Mouse (Mus musculus): ENCODE measurements around the gene Rnf115. TPM values are rescaled to one million over a fixed set of nuclear protein-coding genes. Genes with fewer than 3 reads are reported as not detected.

Rnf115 gene
- polyA plus RNA-seq, 1 experiment from 2014 or later: 57.2 TPM

GRCm38 (mm10) chr3:96825261-96825660 lies 97.8 kb downstream of the Rnf115 start:
- no peaks in the 10 kb centered on the region for H3K27me3 ChIP-seq
- H3K9me3 ChIP-seq (replicated peaks): no peaks in the 10 kb centered on the region
- WGBS: 33% methylated on average over 11 of the region's 11 CpGs
- H3K4me3 ChIP-seq (replicated peaks): no peak overlapping the region
- no peaks in the 10 kb centered on the region for H3K36me3 ChIP-seq
- no peak overlapping the region for H3K4me2 ChIP-seq
- no peak overlapping the region for H3K27ac ChIP-seq
- ATAC-seq (replicated peaks; ENCODE audit: low FRiP score): no peak
- H3K9ac ChIP-seq: no peak overlapping the region
- peaks cover 12% of the 10 kb centered on the region for H3K4me1 ChIP-seq

- Histone ChIP-seq H3K4me1 (peaks cover 16% of the 10 kb centered on the region), H3K4me2 (no peak overlapping the region), H3K36me3 (no peaks in the 10 kb centered on the region), H3K4me3 (replicated peaks) (no peak overlapping the region), H3K27ac (0 out of 2 replicates have a peak overlapping the region, but pooled peaks have one; percentile 61), H3K27me3 (no peaks in the 10 kb centered on the region), H3K9ac (no peak overlapping the region), H3K9me3 (replicated peaks) (no peaks in the 10 kb centered on the region)
- ATAC-seq (replicated peaks; ENCODE audit: low FRiP score): no peak
- WGBS: 43% methylated on average over 15 of the region's 15 CpGs
These were observed 100.9 kb downstream of the Rnf115 start for GRCm38 (mm10) chr3:96828308-96828864.

DNA sequence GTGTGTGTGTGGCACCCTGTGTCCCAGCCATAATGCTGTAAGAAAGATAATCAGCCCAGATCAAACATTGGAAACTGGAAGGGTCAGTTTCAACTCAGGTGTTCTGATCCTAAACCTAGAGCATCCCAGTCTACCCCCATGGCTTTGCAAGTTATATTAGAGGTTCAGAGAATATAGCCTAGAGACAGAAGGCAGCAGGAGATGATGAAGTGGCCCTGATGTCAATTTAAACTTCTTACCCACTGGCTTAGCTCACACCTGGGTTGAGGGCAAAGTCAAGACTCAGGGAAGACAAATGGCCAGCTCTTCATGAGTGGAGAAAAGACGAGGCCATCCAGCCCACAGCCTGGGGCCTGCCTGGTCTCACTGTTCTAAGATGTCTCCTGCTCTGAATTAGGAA lies 101.5 kb downstream of the Rnf115 start, which contains the start of the genes Pdzk1 and Cd160:
Gene Pdzk1 (plus strand): TSS at position 301 of the 400 bp plus-strand sequence.
Gene Cd160 (minus strand): TSS at position 368 of the 400 bp plus-strand sequence.
- Histone ChIP-seq H3K9me3 (replicated peaks) (no peaks in the 10 kb centered on the region), H3K4me3 (replicated peaks) (peak within 1 kb of the TSS; percentile 18), H3K27ac (peak within 1 kb of the TSS; percentile 61), H3K27me3 (no peaks in the 10 kb centered on the region), H3K36me3 (no peaks in the 10 kb centered on the region), H3K9ac (no peak within 1 kb of the TSS), H3K4me2 (0 out of 2 replicates have a peak within 1 kb of the TSS, but pooled peaks have one; percentile 5), H3K4me1 (peaks cover 14% of the 10 kb centered on the region)
- WGBS: 76% methylated on average over 1 of the region's 1 CpGs
- ATAC-seq (replicated peaks; ENCODE audit: low FRiP score): no peak

GRCm38 (mm10) chr3:96829856-96830255 lies 102.4 kb downstream of the Rnf115 start:
- peaks cover 22% of the 10 kb centered on the region for H3K4me1 ChIP-seq
- ATAC-seq (replicated peaks; ENCODE audit: low FRiP score): peak; percentile 38; the same call in 1 of the 2 replicates
- H3K36me3 ChIP-seq: no peaks in the 10 kb centered on the region
- no peak overlapping the region for H3K9ac ChIP-seq
- H3K27me3 ChIP-seq: no peaks in the 10 kb centered on the region
- WGBS: 76% methylated on average over 10 of the region's 10 CpGs
- H3K4me2 ChIP-seq: no peak overlapping the region
- no peaks in the 10 kb centered on the region for H3K9me3 ChIP-seq (replicated peaks)
- H3K27ac ChIP-seq: peak overlapping the region; percentile 41
- peak overlapping the region; percentile 18 for H3K4me3 ChIP-seq (replicated peaks)

- H3K4me1 ChIP-seq: peaks cover 49% of the 10 kb centered on the region
- H3K9ac ChIP-seq: no peak overlapping the region
- peak overlapping the region; percentile 32; the same call in 1 of the 2 replicates for H3K4me2 ChIP-seq
- peak overlapping the region; percentile 66; the same call in 1 of the 2 replicates for H3K27ac ChIP-seq
- H3K9me3 ChIP-seq (replicated peaks): no peaks in the 10 kb centered on the region
- peak; percentile 61 for ATAC-seq (replicated peaks; ENCODE audit: low FRiP score)
- no peaks in the 10 kb centered on the region for H3K27me3 ChIP-seq
- WGBS: 47% methylated on average over 5 of the region's 5 CpGs
- H3K4me3 ChIP-seq (replicated peaks): peak overlapping the region; percentile 0; the same call in 1 of the 2 replicates
- no peaks in the 10 kb centered on the region for H3K36me3 ChIP-seq
These were observed 105.5 kb downstream of the Rnf115 start for GRCm38 (mm10) chr3:96832930-96833329.

GRCm38 (mm10) chr3:96834587-96835348 lies 107.3 kb downstream of the Rnf115 start:
- H3K27me3 ChIP-seq: no peaks in the 10 kb centered on the region
- H3K4me3 ChIP-seq (replicated peaks): 0 out of 2 replicates have a peak overlapping the region, but pooled peaks have one; percentile 8
- no peak overlapping the region for H3K9ac ChIP-seq
- H3K9me3 ChIP-seq (replicated peaks): no peaks in the 10 kb centered on the region
- 39% methylated on average over 7 of the region's 7 CpGs for WGBS
- H3K4me1 ChIP-seq: peaks cover 49% of the 10 kb centered on the region
- H3K4me2 ChIP-seq: peak overlapping the region; percentile 32
- H3K27ac ChIP-seq: peak overlapping the region; percentile 60
- ATAC-seq (replicated peaks; ENCODE audit: low FRiP score): 0 out of 2 replicates have a peak, but pooled peaks have one; percentile 17
- H3K36me3 ChIP-seq: no peaks in the 10 kb centered on the region

DNA sequence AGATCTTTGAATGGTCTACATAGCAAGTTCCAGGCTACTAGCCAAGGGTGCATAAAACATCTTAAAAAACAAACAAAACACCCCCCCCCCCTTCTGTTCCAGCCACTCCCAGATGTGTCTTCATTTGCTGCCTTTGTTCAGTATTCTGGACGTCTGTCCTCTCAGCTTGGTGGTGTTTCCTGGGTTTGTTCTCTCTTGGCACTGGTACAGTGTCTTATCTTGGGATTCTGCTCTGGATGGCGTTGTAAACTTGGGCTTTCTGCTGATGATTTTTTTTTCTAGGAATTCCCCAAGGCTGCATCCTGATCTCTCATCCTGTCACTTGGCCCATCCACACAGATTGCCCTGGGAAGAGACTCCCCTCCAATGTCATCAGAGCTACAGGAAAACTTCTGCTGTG lies 109.0 kb downstream of the Rnf115 start:
- Histone ChIP-seq H3K36me3 (no peaks in the 10 kb centered on the region), H3K4me1 (peaks cover 54% of the 10 kb centered on the region), H3K27me3 (no peaks in the 10 kb centered on the region), H3K9me3 (replicated peaks) (no peaks in the 10 kb centered on the region), H3K9ac (no peak overlapping the region), H3K4me3 (replicated peaks) (no peak overlapping the region), H3K27ac (peak overlapping the region; percentile 54), H3K4me2 (no peak overlapping the region)
- 35% methylated on average over 2 of the region's 2 CpGs for WGBS
- ATAC-seq (replicated peaks; ENCODE audit: low FRiP score): no peak

DNA sequence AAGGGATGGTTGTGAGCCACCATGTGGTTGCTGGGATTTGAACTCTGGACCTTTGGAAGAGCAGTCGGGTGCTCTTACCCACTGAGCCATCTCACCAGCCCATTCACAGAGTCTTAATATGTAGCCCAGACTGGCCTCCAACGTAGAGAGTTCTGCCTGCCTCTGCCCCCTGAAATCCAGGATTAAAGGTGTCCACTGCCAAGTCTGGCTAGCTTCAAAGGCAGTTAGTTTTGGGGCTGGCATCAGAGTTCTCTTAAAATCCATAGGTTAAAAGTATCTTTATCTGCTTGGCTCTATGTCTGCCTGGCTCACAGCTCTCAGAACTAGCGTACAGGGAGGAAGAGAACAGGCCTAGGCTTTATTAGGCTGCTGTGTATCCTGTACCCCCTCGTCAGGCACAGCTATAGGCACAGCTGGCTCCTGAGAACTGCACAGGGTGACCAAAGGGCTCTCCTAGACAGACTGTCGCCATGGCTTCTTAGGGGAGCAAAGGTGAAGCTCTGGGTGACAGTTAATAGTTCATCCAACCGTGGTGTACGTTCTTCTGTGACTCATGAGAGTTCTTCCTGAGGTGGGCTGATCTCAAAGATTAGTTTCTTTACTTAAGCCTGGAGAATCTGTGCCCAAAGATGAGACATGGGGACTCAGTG lies 111.7 kb downstream of the Rnf115 start:
- Histone ChIP-seq H3K4me1 (peaks cover 47% of the 10 kb centered on the region), H3K27ac (peak overlapping the region; percentile 84), H3K9me3 (replicated peaks) (no peaks in the 10 kb centered on the region), H3K4me3 (replicated peaks) (no peak overlapping the region), H3K9ac (no peak overlapping the region), H3K4me2 (no peak overlapping the region), H3K27me3 (no peaks in the 10 kb centered on the region), H3K36me3 (no peaks in the 10 kb centered on the region)
- peak; percentile 90 for ATAC-seq (replicated peaks; ENCODE audit: low FRiP score)
- WGBS: 53% methylated on average over 7 of the region's 7 CpGs

Other genes starting within 250 kb of the Rnf115 start
- gene Hfe2, start 202.5 kb upstream of the Rnf115 start, polyA plus RNA-seq (2015; fragmentation: Nextera tagmentation; extraction: Ambion mirVana): 1.1 and 1.8 TPM in 2 replicates
- gene Txnip, start 169.7 kb upstream of the Rnf115 start, polyA plus RNA-seq (2015; fragmentation: Nextera tagmentation; extraction: Ambion mirVana): 144 and 153 TPM in 2 replicates
- 2.1 TPM in 2 replicates for gene Gm16253, start 150.7 kb upstream of the Rnf115 start, polyA plus RNA-seq (2015; fragmentation: Nextera tagmentation; extraction: Ambion mirVana)
- 38.1 and 39.8 TPM in 2 replicates for gene Polr3gl, start 133.5 kb upstream of the Rnf115 start, polyA plus RNA-seq (2015; fragmentation: Nextera tagmentation; extraction: Ambion mirVana)
- 1.8 and 2.8 TPM in 2 replicates for gene Ankrd34a, start 131.0 kb upstream of the Rnf115 start, polyA plus RNA-seq (2015; fragmentation: Nextera tagmentation; extraction: Ambion mirVana)
- 6.5 and 8.0 TPM in 2 replicates for gene Lix1l, start 126.5 kb upstream of the Rnf115 start, polyA plus RNA-seq (2015; fragmentation: Nextera tagmentation; extraction: Ambion mirVana)
- gene Rbm8a, start 97.7 kb upstream of the Rnf115 start, polyA plus RNA-seq (2015; fragmentation: Nextera tagmentation; extraction: Ambion mirVana): 145 and 151 TPM in 2 replicates
- gene Pex11b, start 92.3 kb upstream of the Rnf115 start, polyA plus RNA-seq (2015; fragmentation: Nextera tagmentation; extraction: Ambion mirVana): 54.9 and 56.8 TPM in 2 replicates
- gene Gm42957, start 92.2 kb upstream of the Rnf115 start, polyA plus RNA-seq (2015; fragmentation: Nextera tagmentation; extraction: Ambion mirVana): 0.09 and 0.17 TPM in 2 replicates
- gene Itga10, start 82.1 kb upstream of the Rnf115 start, polyA plus RNA-seq (2015; fragmentation: Nextera tagmentation; extraction: Ambion mirVana): 0.83 and 2.2 TPM in 2 replicates
- gene Ankrd35, start 57.5 kb upstream of the Rnf115 start, polyA plus RNA-seq (2015; fragmentation: Nextera tagmentation; extraction: Ambion mirVana): 0.86 and 1.1 TPM in 2 replicates
- gene Pias3, start 31.3 kb upstream of the Rnf115 start, polyA plus RNA-seq (2015; fragmentation: Nextera tagmentation; extraction: Ambion mirVana): 61.9 and 73.0 TPM in 2 replicates
- gene Nudt17, start 19.1 kb upstream of the Rnf115 start, polyA plus RNA-seq (2015; fragmentation: Nextera tagmentation; extraction: Ambion mirVana): 10.0 and 10.5 TPM in 2 replicates
- 41.0 and 41.5 TPM in 2 replicates for gene Polr3c, start within 50 bp of the Rnf115 start, polyA plus RNA-seq (2015; fragmentation: Nextera tagmentation; extraction: Ambion mirVana)
- gene Pdzk1, start 101.6 kb downstream of the Rnf115 start, polyA plus RNA-seq (2015; fragmentation: Nextera tagmentation; extraction: Ambion mirVana): 125 and 138 TPM in 2 replicates
- 0.09 and 0.16 TPM in 2 replicates for gene Cd160, start 101.7 kb downstream of the Rnf115 start, polyA plus RNA-seq (2015; fragmentation: Nextera tagmentation; extraction: Ambion mirVana)
- 24.3 and 25.1 TPM in 2 replicates for gene Gja5, start 177.0 kb downstream of the Rnf115 start, polyA plus RNA-seq (2015; fragmentation: Nextera tagmentation; extraction: Ambion mirVana)
- gene Gpr89, start 177.7 kb downstream of the Rnf115 start, polyA plus RNA-seq (2015; fragmentation: Nextera tagmentation; extraction: Ambion mirVana): 44.0 and 44.2 TPM in 2 replicates
- 0.09 and 0.18 TPM in 2 replicates for gene Gja8, start 198.4 kb downstream of the Rnf115 start, polyA plus RNA-seq (2015; fragmentation: Nextera tagmentation; extraction: Ambion mirVana)

Measured in kidney, embryonic 15.5 days (tissue).